Mouse (Mus musculus) c-Kit-negative CD71-positive TER-119-positive erythroid progenitor cells, embryonic 14.5 days (primary cell): ENCODE results near the gene Gm45799.

ENCODE experiments used
- DNase-seq: peaks from one replicate; pipeline ENCODE4 v3.0.0-alpha.2; 2013; ENCODE audit warnings: low read depth, low spot score

Gene Gm45799

GRCm38 (mm10) chr7:105640894-105641255 lies 523 bp downstream of the Gm45799 start:
- DNase-seq: peak; percentile 20

DNA sequence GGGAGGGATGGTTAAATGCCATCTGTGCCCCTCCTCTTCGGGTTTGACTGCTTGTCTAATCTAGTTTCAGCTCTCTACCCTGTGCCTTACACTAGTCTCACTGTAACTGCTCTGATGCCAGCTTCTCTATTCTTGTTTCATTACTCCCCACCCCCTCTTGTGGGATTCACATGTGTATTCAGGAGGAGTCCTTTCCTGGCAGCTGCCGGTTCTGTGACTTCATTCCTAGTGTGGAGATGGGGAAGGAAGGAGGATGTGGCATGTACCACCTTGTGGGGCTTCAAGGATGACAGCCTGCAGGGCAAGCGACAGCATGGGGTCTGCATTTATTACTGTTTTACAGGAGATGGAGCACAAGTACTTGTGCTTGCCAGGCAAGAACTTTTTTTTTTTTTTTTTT lies 1.6 kb downstream of the Gm45799 start:
- DNase-seq: no peak

DNA sequence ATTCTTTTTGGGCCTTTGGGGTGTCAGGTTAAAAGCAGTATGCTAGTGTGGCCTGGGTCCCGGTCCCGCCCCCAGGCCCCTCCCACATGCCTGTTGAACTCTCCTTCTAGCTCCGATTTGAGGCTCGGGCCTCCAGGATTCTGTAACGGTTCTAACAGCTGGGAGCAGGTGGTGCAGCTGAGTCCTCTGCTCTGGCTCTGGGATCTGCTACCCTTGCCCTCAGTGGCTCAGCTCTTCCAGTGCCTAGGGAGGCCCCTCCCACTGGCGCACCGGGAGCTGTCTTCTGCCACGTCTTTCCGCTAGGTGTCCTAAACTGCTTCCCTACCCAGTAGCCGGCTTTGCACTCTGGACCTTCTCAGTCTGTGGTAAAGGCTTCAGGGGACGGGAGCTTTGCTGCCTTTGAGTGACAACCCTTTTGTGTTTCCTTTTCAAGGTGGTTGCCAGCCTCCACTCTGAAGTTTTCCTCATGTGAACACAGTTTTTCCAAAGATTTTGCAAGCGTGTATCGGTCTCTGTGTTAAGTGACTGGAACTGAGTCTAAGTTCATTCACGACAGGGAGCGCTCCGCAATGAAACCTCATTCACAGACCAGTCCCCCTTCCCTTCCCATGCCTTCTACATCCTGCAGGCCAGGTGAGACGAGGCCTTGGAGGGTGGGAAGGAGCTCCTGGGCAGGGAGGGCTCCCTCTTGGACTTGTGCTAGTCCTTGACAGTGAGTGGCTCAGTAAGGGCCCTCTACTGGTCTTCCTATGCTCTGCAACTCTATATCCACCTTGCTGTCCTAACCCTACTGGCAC lies 10.5 kb downstream of the Gm45799 start, which contains the start of gene Dnhd1:
Gene Dnhd1 (plus strand): TSS at position 189 of the 797 bp plus-strand sequence.
- DNase-seq: peak; percentile 33

DNA sequence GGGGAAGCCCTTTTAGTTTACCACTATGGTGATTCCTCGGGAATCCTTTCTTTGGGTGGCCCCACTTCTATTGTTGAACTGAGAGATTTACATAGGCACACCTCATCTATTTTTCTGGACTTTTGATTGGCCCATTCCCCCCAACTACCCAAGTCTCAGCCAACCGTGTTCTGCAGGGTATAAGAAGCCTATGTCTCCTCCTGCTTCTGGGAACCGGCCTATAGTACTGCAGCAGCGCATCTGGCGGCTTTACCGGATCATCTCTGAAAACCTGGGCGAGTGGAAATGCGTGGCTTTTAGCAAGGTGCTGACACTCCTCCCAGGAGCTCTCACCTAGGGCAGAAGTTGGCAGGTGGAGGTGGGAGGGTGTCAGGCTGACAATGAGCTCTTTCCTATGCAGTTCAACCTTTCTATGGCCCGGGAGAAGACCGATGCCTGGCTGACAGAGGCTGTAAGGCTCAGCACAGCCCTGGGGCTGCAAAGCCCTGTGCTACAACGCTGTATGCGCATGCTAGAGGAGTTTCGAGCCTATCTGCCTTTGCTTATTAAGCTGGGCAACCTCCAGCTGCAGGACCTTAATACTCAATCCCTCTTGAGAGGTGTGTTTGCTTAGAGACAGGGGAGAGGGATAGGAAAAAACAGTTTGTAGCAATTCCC lies 45.3 kb downstream of the Gm45799 start:
- no peak for DNase-seq

DNA sequence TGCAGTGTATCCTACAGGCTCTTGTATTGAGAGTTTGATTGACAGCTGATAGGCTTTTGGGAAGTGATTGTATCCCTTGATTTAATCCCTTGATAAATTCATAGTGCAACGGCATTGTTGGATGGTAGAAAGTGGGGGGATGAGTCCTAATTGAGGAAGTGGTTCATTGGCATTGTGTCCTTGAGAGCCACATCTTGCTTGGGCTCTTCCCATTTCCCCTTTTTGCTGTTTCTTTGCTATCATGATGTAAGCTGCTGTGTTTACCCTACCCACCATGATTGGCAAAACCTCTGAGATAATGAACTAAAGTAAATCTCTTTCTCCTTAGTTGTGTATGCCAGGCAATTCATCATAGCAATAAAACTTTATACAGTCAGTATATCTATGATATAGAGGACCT lies 50.5 kb downstream of the Gm45799 start:
- no peak for DNase-seq

DNA sequence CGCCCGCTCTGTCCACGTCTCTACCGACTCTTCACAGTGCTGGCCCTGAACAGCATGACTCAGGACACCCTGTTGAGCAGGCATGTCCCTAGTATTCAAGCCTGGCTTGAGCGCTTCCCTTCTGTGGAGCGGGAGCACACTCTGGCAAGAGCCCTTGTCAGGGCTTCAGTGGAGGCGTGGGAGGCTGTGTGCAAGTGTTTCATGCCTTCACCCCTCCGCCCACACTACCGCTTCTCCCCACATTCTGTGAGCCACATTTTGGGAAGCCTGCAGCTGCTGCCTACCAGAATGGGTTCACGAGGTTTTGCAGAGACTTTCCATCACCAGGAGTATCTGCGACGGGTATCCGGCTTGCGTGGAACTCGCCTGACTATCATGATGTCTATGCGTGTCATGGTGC lies 62.8 kb downstream of the Gm45799 start:
- DNase-seq: no peak

DNA sequence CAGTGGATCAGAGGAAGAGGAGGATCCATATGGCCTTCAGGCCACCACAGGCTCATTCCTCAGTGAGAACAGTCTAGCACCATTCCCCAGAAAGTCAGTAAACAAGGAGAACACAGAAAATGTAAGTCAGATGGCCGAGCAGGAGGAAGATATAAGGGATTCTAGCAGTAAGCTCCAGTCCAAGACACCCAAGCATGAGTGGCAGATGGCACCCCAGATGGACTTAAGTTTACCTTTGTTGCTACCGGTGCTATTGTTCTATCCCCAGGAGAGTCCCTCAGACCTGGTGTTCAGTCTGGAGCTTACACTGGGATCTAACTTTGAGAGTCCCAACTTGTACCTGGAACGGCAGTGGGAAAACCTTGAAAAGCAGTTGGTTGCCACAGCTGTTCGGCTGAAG lies 63.5 kb downstream of the Gm45799 start:
- DNase-seq: no peak

DNA sequence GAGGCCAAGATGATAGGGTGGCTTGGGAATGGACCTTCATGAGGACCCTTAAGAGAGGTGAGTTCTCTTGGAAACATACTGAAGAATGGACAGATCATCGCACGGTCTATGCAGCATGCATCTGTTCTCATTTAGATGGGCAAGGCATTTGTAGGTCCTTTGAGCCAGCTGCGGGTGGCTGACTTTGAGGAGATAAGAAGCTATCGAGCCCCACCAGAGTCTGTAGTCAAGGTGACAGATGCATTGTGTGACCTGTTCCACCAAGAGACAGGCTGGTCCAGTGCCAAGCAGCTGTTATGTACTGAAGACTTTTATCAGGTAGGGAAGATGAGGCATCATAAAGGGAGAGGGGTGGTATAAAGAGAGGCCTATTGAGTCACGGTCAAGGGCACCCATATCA lies 68.4 kb downstream of the Gm45799 start:
- no peak for DNase-seq

- DNase-seq: no peak
Measured at GRCm38 (mm10) chr7:105715366-105715765, 75.0 kb downstream of the Gm45799 start.

DNA sequence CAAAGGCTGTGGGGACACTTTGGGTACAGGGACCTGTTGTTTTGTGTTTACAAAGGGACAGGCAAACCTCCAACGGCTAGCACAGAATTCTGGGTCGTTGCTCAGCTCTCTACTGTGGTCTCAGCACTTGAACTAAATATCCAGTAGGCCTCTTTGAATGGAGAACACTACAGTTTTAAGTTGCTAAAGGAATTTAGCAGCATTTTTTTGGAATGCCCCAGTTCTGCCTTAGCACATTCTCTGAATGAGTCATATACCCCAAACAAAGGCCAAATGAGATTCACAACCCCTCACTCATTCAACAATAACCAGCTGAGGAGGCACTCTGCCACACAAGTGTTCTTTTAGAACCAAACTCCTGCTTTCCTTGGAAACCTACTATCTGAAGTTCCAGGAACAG lies 81.6 kb downstream of the Gm45799 start:
- no peak for DNase-seq

DNA sequence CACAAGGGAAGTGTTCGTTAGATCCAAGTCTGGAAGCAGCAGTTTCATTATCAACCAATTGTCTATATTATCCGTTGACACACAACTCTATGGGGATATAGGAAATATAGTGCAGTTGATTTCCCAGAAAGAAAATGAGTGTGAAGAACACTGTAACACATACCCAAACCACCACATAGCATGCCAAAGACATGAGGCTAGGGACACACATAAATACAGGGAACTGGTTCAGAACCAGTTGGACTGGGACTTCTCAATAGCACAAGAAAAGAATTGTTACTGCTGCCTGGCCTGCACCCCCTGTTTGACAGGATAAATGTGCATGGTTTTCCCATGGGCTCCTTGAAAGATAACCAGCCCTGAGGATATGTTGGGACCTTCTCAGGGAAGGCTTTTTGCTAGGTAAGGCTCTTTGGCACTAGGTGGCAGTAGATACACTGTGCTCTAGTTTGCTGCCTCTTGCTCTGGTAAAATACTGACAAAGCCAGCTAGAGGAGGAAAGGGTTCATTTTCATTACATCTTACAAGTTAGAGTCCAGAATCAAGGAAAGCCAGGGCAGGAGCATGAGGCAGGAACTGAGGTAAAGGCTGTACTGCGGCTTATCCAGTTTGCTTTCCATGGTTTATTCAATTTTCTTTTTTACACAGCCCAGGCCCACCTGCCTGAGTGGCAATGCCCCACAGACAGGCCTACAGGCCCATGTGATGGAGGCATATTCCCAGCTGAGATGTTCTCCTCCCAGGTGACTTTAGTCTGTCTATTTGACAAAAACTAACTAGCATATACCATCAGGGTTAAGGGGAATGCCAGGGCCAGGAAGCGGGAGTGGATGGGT lies 86.0 kb downstream of the Gm45799 start:
- DNase-seq: no peak

GRCm38 (mm10) chr7:105726980-105727325 lies 86.6 kb downstream of the Gm45799 start:
- DNase-seq: no peak

GRCm38 (mm10) chr7:105728701-105729428 lies 88.5 kb downstream of the Gm45799 start:
- no peak for DNase-seq

DNA sequence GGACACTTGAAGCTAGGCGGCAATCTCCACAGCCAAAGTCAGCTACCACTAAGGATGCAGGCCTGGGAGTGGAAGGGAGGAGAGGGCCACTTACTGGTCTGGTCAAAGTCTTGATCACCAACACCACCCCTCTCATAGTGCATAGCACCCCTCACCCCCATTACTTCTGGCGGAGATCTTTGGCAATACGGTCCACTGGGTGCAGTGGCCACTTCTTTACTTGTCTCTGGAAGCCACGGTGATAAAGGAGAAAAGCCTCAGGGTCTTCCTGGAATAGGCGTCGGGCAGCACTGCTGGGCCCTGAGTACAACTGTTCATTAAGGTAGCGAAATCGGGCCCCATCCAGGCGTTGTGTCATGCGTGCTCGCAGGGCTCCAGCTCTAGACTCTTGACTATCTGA lies 93.5 kb downstream of the Gm45799 start:
- DNase-seq: no peak
